9 mouse cellular contexts compared by ENCODE assay signal in genomic region chr2:49787376-49788050, GRCm38 (mm10). TPM values are rescaled to one million over a fixed set of nuclear protein-coding genes. Genes with fewer than 3 reads are reported as not detected.
DNase-seq lines count a peak whose midpoint lies in the region; ATAC-seq and TF ChIP-seq lines count a peak whose summit lies in the region.
"Had no signal": no experiment of that assay in that cellular context is flagged by ENCODE, and none has a peak within 500 bp of the region (broad histone marks: within the 10 kb centered on the region; RNA-seq: fewer than 3 reads in every experiment).

Lypd6b (plus strand) TSS chr2:49787688.

- H3K36me3 ChIP-seq in embryonic facial prominence, embryonic 13.5 days = no peaks in the 10 kb centered on the region
- no peaks in the 10 kb centered on the region for H3K36me3 ChIP-seq in lung, embryonic 15.5 days
- no peaks in the 10 kb centered on the region for H3K36me3 ChIP-seq in small intestine, adult 2 months (ENCODE audit: control insufficient read depth, insufficient read depth, low read length)
- H3K36me3 ChIP-seq: G1E had no signal

- no peaks in the 10 kb centered on the region for H3K9me3 ChIP-seq in embryonic facial prominence, embryonic 13.5 days
- H3K9me3 ChIP-seq in lung, embryonic 15.5 days = no peaks in the 10 kb centered on the region

- TF ChIP-seq CTCF in gastrocnemius, adult 2 months (IDR thresholded peaks at IDR 0.05) = no peak
- TF ChIP-seq CTCF in small intestine, adult 2 months (IDR thresholded peaks at IDR 0.05; ENCODE audit: extremely low read depth, insufficient read length, insufficient replicate concordance, low read depth, low read length) = no peak

- H3K9ac ChIP-seq in embryonic facial prominence, embryonic 13.5 days = peak within 1 kb of the TSS; percentile 78
- peak within 1 kb of the TSS; percentile 48 for H3K9ac ChIP-seq in lung, embryonic 15.5 days

- peak within 1 kb of the TSS; percentile 99 for H3K4me2 ChIP-seq in embryonic facial prominence, embryonic 13.5 days
- H3K4me2 ChIP-seq in lung, embryonic 15.5 days = peak within 1 kb of the TSS; percentile 99

- under 1% methylated on average over 75 of the region's 79 CpGs for WGBS in embryonic facial prominence, embryonic 13.5 days
- 2% methylated on average over 75 of the region's 79 CpGs for WGBS in lung, embryonic 15.5 days
- 1% methylated on average over 78 of the region's 79 CpGs for WGBS in small intestine, adult 2 months

- no peaks in the 10 kb centered on the region for H3K4me1 ChIP-seq in embryonic facial prominence, embryonic 13.5 days
- peaks cover 11% of the 10 kb centered on the region; the same call in 1 of the 2 replicates for H3K4me1 ChIP-seq in lung, embryonic 15.5 days
- peaks cover 10% of the 10 kb centered on the region; the same call in 1 of the 2 replicates for H3K4me1 ChIP-seq in small intestine, adult 2 months (ENCODE audit: control insufficient read depth, insufficient read depth, insufficient read length, low read length)

- peak within 1 kb of the TSS; percentile 69 for H3K4me3 ChIP-seq in gastrocnemius, adult 2 months
- peak within 1 kb of the TSS; percentile 70 for H3K4me3 ChIP-seq in embryonic facial prominence, embryonic 13.5 days
- peak within 1 kb of the TSS; percentile 53 for H3K4me3 ChIP-seq in lung, embryonic 15.5 days
- peak within 1 kb of the TSS; percentile 59 for H3K4me3 ChIP-seq in small intestine, adult 2 months (ENCODE audit: low read depth, low read length)

- peaks cover 43% of the 10 kb centered on the region for H3K27me3 ChIP-seq in embryonic facial prominence, embryonic 13.5 days
- peaks cover 48% of the 10 kb centered on the region for H3K27me3 ChIP-seq in lung, embryonic 15.5 days
- H3K27me3 ChIP-seq in small intestine, adult 2 months (ENCODE audit: control insufficient read depth, insufficient read depth, low read length) = peaks cover 16% of the 10 kb centered on the region

- DNase-seq in gastrocnemius, adult 2 months = peak; percentile 32
- DNase-seq in gastrocnemius, postnatal 4 days (ENCODE audit: low spot score in 2 of 2) = no peak
- peak; percentile 43 for DNase-seq in kidney, adult 11 months

- no peak within 1 kb of the TSS for H3K27ac ChIP-seq in gastrocnemius, adult 2 months
- no peak within 1 kb of the TSS for H3K27ac ChIP-seq in embryonic facial prominence, embryonic 13.5 days
- H3K27ac ChIP-seq in lung, embryonic 15.5 days = no peak within 1 kb of the TSS
- H3K27ac ChIP-seq in small intestine, adult 2 months (ENCODE audit: insufficient read depth, low read depth, low read length) = no peak within 1 kb of the TSS

- intact Hi-C loops in gastrocnemius, adult 2 months (cut with DNase I) = no loop called here

- TF ChIP-seq POLR2A in small intestine, adult 2 months (IDR thresholded peaks at IDR 0.05; ENCODE audit: low read depth, low read length) = no peak

- ATAC-seq in CD4-positive, CD25-positive, alpha-beta regulatory T cell, adult 4 months = peak; percentile 42
- ATAC-seq in embryonic facial prominence, embryonic 13.5 days (ENCODE audit: insufficient number of reproducible peaks, insufficient read depth, low FRiP score, low TSS enrichment, low read depth) = 0 out of 2 replicates have a peak, but pooled peaks have one; percentile 58
- ATAC-seq in lung, embryonic 15.5 days (ENCODE audit: borderline replicate concordance, extremely low read depth, low FRiP score, low TSS enrichment) = peak; percentile 68; the same call in 1 of the 2 replicates
- ATAC-seq in erythroblast, adult 5-6 weeks (replicated peaks; ENCODE audit: low FRiP score, poor library complexity, severe bottlenecking) = no peak

RNA-seq across cellular contexts. Expression of gene Lypd6b, which starts in this region (rescaled TPM):
- not detected for total RNA-seq in gastrocnemius, adult 2 months (2021)
- total RNA-seq in gastrocnemius, postnatal 4 days (2021) = not detected
- polyA plus RNA-seq in CD4-positive, CD25-positive, alpha-beta regulatory T cell, adult 4 months (2017; shearing (Covaris generic)) = under 1 TPM; 0.19 to 0.79 TPM
- 7.9 and 8.5 TPM in 2 replicates for polyA plus RNA-seq in embryonic facial prominence, embryonic 13.5 days (2015; fragmentation: Nextera tagmentation; extraction: Ambion mirVana)
- polyA plus RNA-seq in lung, embryonic 15.5 days (2015; fragmentation: Nextera tagmentation; extraction: Ambion mirVana) = 2.0 and 2.5 TPM in 2 replicates
- polyA plus RNA-seq in small intestine, adult 2 months (2012; rRNA removed) = 0.09 and 1.1 TPM in 2 replicates
- not detected in 2 replicates for total RNA-seq in erythroblast, adult 5-6 weeks (2015; ENCODE audit: low replicate concordance)
- not detected in 2 replicates for total RNA-seq in erythroblast, adult 5-6 weeks (2017; ENCODE audit: low replicate concordance)
- polyA plus RNA-seq: G1E had no signal

Comparison
In these comparisons a context has a peak if more than half of its experiments do, and no peak if none do; other contexts are left out.
1. Peak in DNase-seq and H3K4me3 ChIP-seq in gastrocnemius, adult 2 months; RNA of the gene not detected or under 1 TPM.
2. Peak in ATAC-seq in CD4-positive, CD25-positive, alpha-beta regulatory T cell, adult 4 months; RNA of the gene not detected or under 1 TPM.